Mouse (Mus musculus) C2C12 (cell line): Measurements from ENCODE around the gene Krt88. TPM values are rescaled to one million over a fixed set of nuclear protein-coding genes. Genes with fewer than 3 reads are reported as not detected.

Experiments
- H3K27me3 ChIP-seq: one replicate; pipeline ENCODE4 v1.6.1; 2011; ENCODE audit not compliant: control insufficient read depth, insufficient read depth, insufficient read length
- H3K36me3 ChIP-seq: one replicate; pipeline ENCODE4 v1.6.1; 2011; ENCODE audit not compliant: control insufficient read depth, insufficient read depth
- H3K4me3 ChIP-seq: one replicate; pipeline ENCODE4 v1.5.1; 2011; ENCODE audit warnings: mild to moderate bottlenecking, control low read depth; ENCODE audit not compliant: poor library complexity, insufficient read depth, severe bottlenecking
- H3K79me2 ChIP-seq: one replicate; pipeline ENCODE4 v1.6.1; 2011; ENCODE audit not compliant: control insufficient read depth, insufficient read depth
- H3K79me3 ChIP-seq: one replicate; pipeline ENCODE4 v1.6.1; 2011; ENCODE audit warnings: low read depth, control low read depth
- H3ac ChIP-seq: one replicate; pipeline ENCODE3; 2011; ENCODE audit warnings: low read depth; ENCODE audit not compliant: control insufficient read depth, insufficient read length
- CEBPB ChIP-seq: IDR thresholded peaks from one replicate; pipeline ENCODE4 v1.6.1; 2011; ENCODE audit warnings: low read depth, mild to moderate bottlenecking, control low read depth, moderate library complexity
- CTCF ChIP-seq: IDR thresholded peaks from one replicate; pipeline ENCODE4 v1.5.1; 2011; ENCODE audit not compliant: control insufficient read depth, insufficient read depth, insufficient read length
- FOSL1 ChIP-seq: IDR thresholded peaks from one replicate; pipeline ENCODE4 v1.8.0; 2011; ENCODE audit warnings: mild to moderate bottlenecking, low read length; ENCODE audit not compliant: poor library complexity, insufficient read depth, severe bottlenecking
- MAX ChIP-seq: IDR thresholded peaks from one replicate; pipeline ENCODE4 v1.6.1; 2011; ENCODE audit warnings: mild to moderate bottlenecking, control low read depth
- MYOD1 ChIP-seq: IDR thresholded peaks from one replicate; pipeline ENCODE4 v1.6.1; 2011; ENCODE audit warnings: low read depth; ENCODE audit not compliant: control insufficient read depth, insufficient read length
- MYOG ChIP-seq: IDR thresholded peaks from one replicate; pipeline ENCODE4 v1.6.1; 2011; ENCODE audit not compliant: control insufficient read depth, insufficient read length; ENCODE audit errors: extremely low read depth
- USF1 ChIP-seq: IDR thresholded peaks from one replicate; pipeline ENCODE4 v1.6.1; 2011; ENCODE audit warnings: low read depth, mild to moderate bottlenecking, control low read depth, moderate library complexity
- long read RNA-seq, 2 experiments: library from polyadenylated mRNA; unstranded; transcript quantifications; one replicate each; pipeline ENCODE4 v2.0.0; 2019 to 2020
- polyA plus RNA-seq: library from polyadenylated mRNA; unstranded; fragments of >200 nt; fragmentation: generic; extraction: Trizol; gene quantifications from one replicate; pipeline ENCODE4 v1.2.1, GENCODE M21; 2012; ENCODE audit warnings: missing spikeins

Krt88 gene
- polyA plus RNA-seq, result not detected
- long read RNA-seq, experiment 1, result 0 reads
- long read RNA-seq, experiment 2, result 0 reads

DNA sequence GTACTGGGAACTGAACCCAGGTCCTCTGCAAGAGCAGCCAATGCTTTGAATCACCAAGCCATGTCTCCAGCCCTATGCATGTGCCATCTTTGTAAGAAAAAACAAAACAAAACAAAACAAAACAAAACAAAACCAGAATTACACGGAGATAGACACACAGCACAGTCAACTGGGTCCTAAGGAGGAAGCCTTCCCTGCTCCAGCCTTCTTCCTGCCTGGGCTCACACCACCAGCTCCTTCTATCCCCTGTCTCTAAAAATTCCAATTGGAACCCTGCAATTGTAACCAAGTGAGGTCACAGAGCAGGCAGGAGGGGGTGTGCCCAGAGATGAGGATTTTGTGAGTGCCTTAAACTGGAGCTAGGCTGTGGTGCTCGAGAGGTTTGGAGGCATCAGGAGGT lies at the start of gene Krt88:
TSS of gene Krt88 (plus strand) at position 301 of the 400 bp plus-strand sequence.
- TF ChIP-seq CEBPB, result no peak

DNA sequence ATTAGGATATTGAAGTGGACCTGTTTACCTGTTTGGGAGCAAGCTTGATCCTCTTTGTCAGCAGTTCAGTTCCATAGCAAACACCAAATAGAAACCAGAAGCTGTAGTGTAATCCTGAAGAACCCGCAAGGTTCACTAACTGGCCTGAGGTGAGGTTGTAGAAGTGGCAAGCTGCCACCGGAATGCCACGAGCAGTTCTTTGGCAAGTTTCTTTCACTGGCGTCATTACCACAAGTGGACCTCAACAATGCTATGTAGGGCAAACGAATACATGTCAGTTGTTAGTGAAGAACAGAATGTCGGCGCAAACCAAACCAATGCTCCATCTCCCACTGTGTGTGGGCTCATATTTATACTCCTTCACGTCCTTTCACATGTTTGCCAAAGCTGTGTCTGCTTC lies 49.3 kb upstream of the Krt88 start:
- no peak overlapping the region for H3ac ChIP-seq

More for the DNA sequence above, at the start of gene Krt88:
- Histone ChIP-seq H3K27me3 (peaks cover 20% of the 10 kb centered on the region), H3K36me3 (no peaks in the 10 kb centered on the region), H3K4me3 (no peak within 1 kb of the TSS), H3K79me3 (no peaks in the 10 kb centered on the region), H3K79me2 (no peaks in the 10 kb centered on the region), H3ac (no peak within 1 kb of the TSS)

GRCm38 (mm10) chr15:101410775-101411174 lies 36.8 kb upstream of the Krt88 start, which contains the start of gene Krt7:
Gene Krt7, plus strand, starts transcription at chr15:101411043.
- H3K27me3 ChIP-seq, result peaks cover 66% of the 10 kb centered on the region
- no peak within 1 kb of the TSS for H3K4me3 ChIP-seq

More for the DNA sequence above, 49.3 kb upstream of the Krt88 start:
- TF ChIP-seq CEBPB, result no peak
- TF ChIP-seq MYOD1, result no peak
- no peak for TF ChIP-seq CTCF
- no peak for TF ChIP-seq MYOG
- no peak for TF ChIP-seq MAX
- TF ChIP-seq USF1, result no peak
- no peak overlapping the region for H3K4me3 ChIP-seq
- H3K79me2 ChIP-seq, result no peaks in the 10 kb centered on the region
- H3K36me3 ChIP-seq, result no peaks in the 10 kb centered on the region
- peaks cover 29% of the 10 kb centered on the region for H3K27me3 ChIP-seq
- H3K79me3 ChIP-seq, result no peaks in the 10 kb centered on the region

DNA sequence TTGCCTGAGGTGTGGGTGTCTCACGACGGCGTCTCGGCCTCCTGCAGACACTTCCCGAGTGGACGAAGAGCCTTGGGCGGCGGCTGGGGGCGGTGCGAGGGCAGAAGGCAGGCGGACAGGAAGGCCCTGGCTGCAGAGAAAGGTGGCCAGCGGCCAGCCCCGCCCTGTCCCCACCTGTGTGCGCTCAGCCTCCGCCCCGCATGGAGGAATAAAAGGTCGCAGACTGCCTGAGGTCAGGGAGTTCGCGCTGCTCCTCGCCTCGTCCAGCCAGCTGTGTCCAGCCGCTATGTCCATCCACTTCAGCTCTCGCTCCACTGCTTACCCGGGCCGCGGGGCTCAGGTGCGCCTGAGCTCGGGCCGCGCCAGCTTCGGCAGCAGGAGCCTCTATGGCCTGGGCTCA lies 35.4 kb upstream of the Krt88 start:
- H3K36me3 ChIP-seq, result no peaks in the 10 kb centered on the region
- peaks cover 66% of the 10 kb centered on the region for H3K27me3 ChIP-seq
- TF ChIP-seq MYOD1, result no peak
- no peak for TF ChIP-seq FOSL1
- TF ChIP-seq CTCF, result no peak
- no peak for TF ChIP-seq MAX
- TF ChIP-seq MYOG, result no peak
- TF ChIP-seq USF1, result no peak
- no peak for TF ChIP-seq CEBPB
- H3ac ChIP-seq, result no peak overlapping the region
- H3K79me2 ChIP-seq, result no peaks in the 10 kb centered on the region
- H3K4me3 ChIP-seq, result no peak overlapping the region
- H3K79me3 ChIP-seq, result no peaks in the 10 kb centered on the region

More at GRCm38 (mm10) chr15:101410775-101411174, 36.8 kb upstream of the Krt88 start, which contains the start of gene Krt7:
- no peak within 1 kb of the TSS for H3ac ChIP-seq
- no peaks in the 10 kb centered on the region for H3K36me3 ChIP-seq
- no peaks in the 10 kb centered on the region for H3K79me2 ChIP-seq
- TF ChIP-seq MYOG, result no peak
- TF ChIP-seq MAX, result no peak
- no peak for TF ChIP-seq MYOD1
- no peak for TF ChIP-seq CEBPB
- TF ChIP-seq USF1, result no peak
- no peak for TF ChIP-seq CTCF
- TF ChIP-seq FOSL1, result no peak
- no peaks in the 10 kb centered on the region for H3K79me3 ChIP-seq

GRCm38 (mm10) chr15:101413916-101414635 lies 33.5 kb upstream of the Krt88 start:
- TF ChIP-seq USF1, result no peak
- no peak for TF ChIP-seq FOSL1
- TF ChIP-seq MYOG, result no peak
- no peak for TF ChIP-seq CEBPB
- TF ChIP-seq MYOD1, result no peak
- no peak for TF ChIP-seq CTCF
- TF ChIP-seq MAX, result no peak
- Histone ChIP-seq H3ac (no peak overlapping the region), H3K36me3 (no peaks in the 10 kb centered on the region), H3K79me2 (no peaks in the 10 kb centered on the region), H3K79me3 (no peaks in the 10 kb centered on the region), H3K4me3 (no peak overlapping the region), H3K27me3 (peaks cover 64% of the 10 kb centered on the region)

DNA sequence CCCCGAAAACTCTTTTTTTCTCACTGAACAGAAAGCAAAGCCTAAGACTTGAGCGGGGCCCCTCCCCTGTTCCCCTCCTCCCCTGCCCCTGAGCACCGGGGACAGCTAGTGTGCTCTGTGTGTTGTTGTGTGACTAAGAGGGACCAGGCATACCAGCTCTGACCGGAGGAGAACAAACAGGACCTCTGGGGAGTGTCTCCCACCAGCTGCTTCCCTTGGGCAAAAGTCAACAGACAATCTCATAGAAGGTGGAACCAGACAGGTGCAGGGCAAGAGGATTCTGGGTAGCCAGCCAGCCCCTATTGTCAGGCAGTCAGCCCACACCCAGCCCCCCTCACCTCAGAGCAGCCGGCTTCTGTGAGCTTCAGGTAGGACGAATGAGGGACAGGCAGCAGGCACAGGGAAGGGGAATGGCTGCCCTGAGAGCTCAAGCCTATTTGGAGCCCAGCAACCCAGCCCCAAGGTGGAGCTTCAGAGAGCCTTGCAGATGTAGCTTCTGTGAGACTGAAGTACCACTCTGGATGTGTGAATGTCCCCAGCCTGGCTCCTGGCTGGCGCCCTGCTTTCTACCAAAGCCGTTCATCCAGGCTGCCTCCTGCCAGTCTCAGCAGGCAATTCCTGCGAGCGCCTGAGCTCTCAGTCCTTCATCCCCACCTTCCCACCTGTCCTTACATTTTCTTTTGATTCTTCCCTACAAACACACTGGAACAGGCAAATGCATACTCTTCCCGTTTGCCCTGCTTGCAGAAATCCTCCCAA lies 32.6 kb upstream of the Krt88 start:
- no peaks in the 10 kb centered on the region for H3K79me3 ChIP-seq
- no peaks in the 10 kb centered on the region for H3K79me2 ChIP-seq
- no peak overlapping the region for H3K4me3 ChIP-seq
- TF ChIP-seq MYOD1, result no peak
- no peak for TF ChIP-seq MAX
- no peak for TF ChIP-seq FOSL1
- no peak for TF ChIP-seq MYOG
- TF ChIP-seq CEBPB, result no peak
- no peaks in the 10 kb centered on the region for H3K36me3 ChIP-seq
- H3ac ChIP-seq, result no peak overlapping the region
- peaks cover 69% of the 10 kb centered on the region for H3K27me3 ChIP-seq
